Mouse (Mus musculus) limb, embryonic 13.5 days (tissue): ENCODE data around the gene Mmaa. TPM values are rescaled to one million over a fixed set of nuclear protein-coding genes. Genes with fewer than 3 reads are reported as not detected.
A peak's percentile ranks its signal among the peaks of the same experiment; 100 is the strongest.

Experiments used
- ATAC-seq: fragments of 200-750 bp; cut with Nextera tagmentation; 2 replicates; pipeline ENCODE4 v1.8.0; 2017; ENCODE audit warnings: low read depth, moderate number of reproducible peaks, moderate TSS enrichment; ENCODE audit not compliant: low FRiP score
- H3K27ac ChIP-seq: fragments of 300-500 bp; sonication (generic); 2 replicates; pipeline ENCODE4 v1.5.1; 2015; ENCODE audit warnings: inconsistent platforms, mild to moderate bottlenecking, moderate library complexity
- H3K27me3 ChIP-seq: fragments of 300-500 bp; sonication (generic); 2 replicates; pipeline ENCODE4 v1.6.1; 2015; ENCODE audit warnings: mild to moderate bottlenecking, inconsistent platforms
- H3K36me3 ChIP-seq: fragments of 300-500 bp; sonication (generic); 2 replicates; pipeline ENCODE4 v1.6.1; 2015; ENCODE audit warnings: inconsistent platforms, mild to moderate bottlenecking, moderate library complexity
- H3K4me1 ChIP-seq: fragments of 300-500 bp; sonication (generic); 2 replicates; pipeline ENCODE4 v1.6.1; 2015; ENCODE audit warnings: inconsistent platforms
- H3K4me2 ChIP-seq: fragments of 300-500 bp; sonication (generic); replicated peaks from 2 replicates; pipeline ENCODE4 v1.6.1; 2015; ENCODE audit warnings: inconsistent platforms, mild to moderate bottlenecking, moderate library complexity
- H3K4me3 ChIP-seq: fragments of 300-500 bp; sonication (generic); 2 replicates; pipeline ENCODE4 v1.5.1; 2015; ENCODE audit warnings: moderate library complexity, mild to moderate bottlenecking, inconsistent platforms
- H3K9ac ChIP-seq: fragments of 300-500 bp; sonication (generic); 2 replicates; pipeline ENCODE4 v1.6.1; 2015; ENCODE audit warnings: mild to moderate bottlenecking, inconsistent platforms
- H3K9me3 ChIP-seq: fragments of 300-500 bp; sonication (generic); 2 replicates; pipeline ENCODE4 v1.6.1; 2016; ENCODE audit warnings: inconsistent platforms
- WGBS: fragments of 180-500 bp; shearing (Covaris S2); methylation state at CpG from one replicate; pipeline ENCODE4 v1.1.7; 2015; 5-methylcytosine and 5-hydroxymethylcytosine counted together
- polyA plus RNA-seq: library from polyadenylated mRNA; unstranded; fragments of >200 nt; fragmentation: Nextera tagmentation; extraction: Ambion mirVana; gene quantifications from 2 replicates; pipeline ENCODE4 v1.2.1, GENCODE M21; 2015

Mmaa gene
- polyA plus RNA-seq, 1 experiment from 2014 or later, result 21.3 TPM

- H3K9me3 ChIP-seq, result no peaks in the 10 kb centered on the region
- peaks cover 22% of the 10 kb centered on the region for H3K4me1 ChIP-seq
- ATAC-seq, result no peak; the same call in 1 of the 2 replicates
- no peak overlapping the region for H3K4me3 ChIP-seq
- H3K36me3 ChIP-seq, result no peaks in the 10 kb centered on the region
- H3K9ac ChIP-seq, result no peak overlapping the region
- WGBS, result 47% methylated on average over 7 of the region's 7 CpGs
- H3K4me2 ChIP-seq, result no peak overlapping the region
- no peak overlapping the region for H3K27ac ChIP-seq
- H3K27me3 ChIP-seq, result no peaks in the 10 kb centered on the region
These were observed 28.4 kb upstream of the Mmaa start for GRCm38 (mm10) chr8:79323121-79323520.

GRCm38 (mm10) chr8:79310801-79311200, 16.1 kb upstream of the Mmaa start:
- no peak overlapping the region for H3K27ac ChIP-seq
- no peaks in the 10 kb centered on the region for H3K27me3 ChIP-seq
- ATAC-seq, result no peak
- H3K4me3 ChIP-seq, result no peak overlapping the region
- no peak overlapping the region for H3K9ac ChIP-seq
- 80% methylated on average over 2 of the region's 2 CpGs for WGBS
- H3K4me1 ChIP-seq, result no peaks in the 10 kb centered on the region
- H3K36me3 ChIP-seq, result no peaks in the 10 kb centered on the region
- H3K4me2 ChIP-seq, result no peak overlapping the region
- H3K9me3 ChIP-seq, result no peaks in the 10 kb centered on the region

- whole genome bisulfite sequencing, result 65% methylated on average over 5 of the region's 5 CpGs
- no peaks in the 10 kb centered on the region for H3K9me3 ChIP-seq
- H3K36me3 ChIP-seq, result no peaks in the 10 kb centered on the region
These were observed 11.2 kb upstream of the Mmaa start for GRCm38 (mm10) chr8:79305941-79306340.

GRCm38 (mm10) chr8:79301548-79301947, 6.8 kb upstream of the Mmaa start:
- no peak for ATAC-seq
- Histone ChIP-seq H3K4me1 (peaks cover 10% of the 10 kb centered on the region), H3K27me3 (no peaks in the 10 kb centered on the region), H3K4me2 (no peak overlapping the region), H3K9ac (no peak overlapping the region), H3K4me3 (no peak overlapping the region), H3K27ac (no peak overlapping the region), H3K36me3 (no peaks in the 10 kb centered on the region), H3K9me3 (no peaks in the 10 kb centered on the region)
- WGBS, result 70% methylated on average over 3 of the region's 3 CpGs

More at GRCm38 (mm10) chr8:79305941-79306340, 11.2 kb upstream of the Mmaa start:
- H3K4me2 ChIP-seq, result no peak overlapping the region
- H3K4me3 ChIP-seq, result no peak overlapping the region
- H3K4me1 ChIP-seq, result peaks cover 6% of the 10 kb centered on the region
- no peaks in the 10 kb centered on the region for H3K27me3 ChIP-seq
- ATAC-seq, result no peak
- no peak overlapping the region for H3K27ac ChIP-seq
- no peak overlapping the region for H3K9ac ChIP-seq

GRCm38 (mm10) chr8:79299704-79300103, 5.0 kb upstream of the Mmaa start:
- Histone ChIP-seq H3K36me3 (no peaks in the 10 kb centered on the region), H3K27me3 (no peaks in the 10 kb centered on the region), H3K9ac (no peak overlapping the region), H3K4me3 (no peak overlapping the region), H3K9me3 (no peaks in the 10 kb centered on the region), H3K27ac (no peak overlapping the region), H3K4me2 (no peak overlapping the region), H3K4me1 (peaks cover 16% of the 10 kb centered on the region)
- no peak for ATAC-seq
- WGBS, result 82% methylated on average over 5 of the region's 5 CpGs

GRCm38 (mm10) chr8:79297763-79298162, 3.0 kb upstream of the Mmaa start:
- peaks cover 27% of the 10 kb centered on the region for H3K4me1 ChIP-seq
- no peaks in the 10 kb centered on the region for H3K36me3 ChIP-seq
- no peaks in the 10 kb centered on the region for H3K9me3 ChIP-seq
- H3K27me3 ChIP-seq, result no peaks in the 10 kb centered on the region
- no peak overlapping the region for H3K4me3 ChIP-seq
- WGBS, result 51% methylated on average over 3 of the region's 3 CpGs
- H3K27ac ChIP-seq, result no peak overlapping the region
- ATAC-seq, result no peak
- no peak overlapping the region for H3K4me2 ChIP-seq
- H3K9ac ChIP-seq, result no peak overlapping the region

- Histone ChIP-seq H3K9ac (peak overlapping the region; percentile 79), H3K4me1 (peaks cover 26% of the 10 kb centered on the region), H3K9me3 (no peaks in the 10 kb centered on the region), H3K36me3 (no peaks in the 10 kb centered on the region), H3K27me3 (no peaks in the 10 kb centered on the region), H3K27ac (peak overlapping the region; percentile 97), H3K4me3 (peak overlapping the region; percentile 61), H3K4me2 (peak overlapping the region; percentile 75)
- WGBS, result 12% methylated on average over 18 of the region's 18 CpGs
- ATAC-seq, result no peak
These were observed 754 bp upstream of the Mmaa start for GRCm38 (mm10) chr8:79295276-79296105.

- Histone ChIP-seq H3K4me3 (peak overlapping the region; percentile 61), H3K4me1 (peaks cover 30% of the 10 kb centered on the region)
These were observed 896 bp downstream of the Mmaa start for GRCm38 (mm10) chr8:79293841-79294240.

GRCm38 (mm10) chr8:79292712-79293264, 1.9 kb downstream of the Mmaa start:
- H3K4me3 ChIP-seq, result no peak overlapping the region; the same call in 1 of the 2 replicates
- H3K27me3 ChIP-seq, result no peaks in the 10 kb centered on the region
- H3K4me2 ChIP-seq, result peak overlapping the region; percentile 75
- H3K27ac ChIP-seq, result no peak overlapping the region
- WGBS, result 82% methylated on average over 3 of the region's 3 CpGs
- H3K9ac ChIP-seq, result peak overlapping the region; percentile 83; the same call in 1 of the 2 replicates
- no peaks in the 10 kb centered on the region for H3K9me3 ChIP-seq
- no peaks in the 10 kb centered on the region for H3K36me3 ChIP-seq
- peaks cover 30% of the 10 kb centered on the region for H3K4me1 ChIP-seq
- ATAC-seq, result no peak

More at GRCm38 (mm10) chr8:79293841-79294240, 896 bp downstream of the Mmaa start:
- ATAC-seq, result no peak
- Histone ChIP-seq H3K36me3 (no peaks in the 10 kb centered on the region), H3K27me3 (no peaks in the 10 kb centered on the region), H3K9ac (peak overlapping the region; percentile 83), H3K4me2 (peak overlapping the region; percentile 75), H3K9me3 (no peaks in the 10 kb centered on the region), H3K27ac (0 out of 2 replicates have a peak overlapping the region, but pooled peaks have one; percentile 3)
- WGBS, result 35% methylated on average over 3 of the region's 3 CpGs

- H3K9me3 ChIP-seq, result no peaks in the 10 kb centered on the region
- 72% methylated on average over 5 of the region's 5 CpGs for WGBS
- H3K9ac ChIP-seq, result no peak overlapping the region
- ATAC-seq, result no peak
- no peaks in the 10 kb centered on the region for H3K27me3 ChIP-seq
- H3K27ac ChIP-seq, result no peak overlapping the region
- no peaks in the 10 kb centered on the region; the same call in 1 of the 2 replicates for H3K36me3 ChIP-seq
- H3K4me3 ChIP-seq, result no peak overlapping the region
- no peak overlapping the region for H3K4me2 ChIP-seq
- H3K4me1 ChIP-seq, result peaks cover 19% of the 10 kb centered on the region
These were observed 5.1 kb downstream of the Mmaa start for GRCm38 (mm10) chr8:79289592-79289991.

GRCm38 (mm10) chr8:79288681-79289080, 6.1 kb downstream of the Mmaa start:
- Histone ChIP-seq H3K36me3 (no peaks in the 10 kb centered on the region; the same call in 1 of the 2 replicates), H3K9ac (no peak overlapping the region), H3K4me1 (peaks cover 17% of the 10 kb centered on the region), H3K27me3 (no peaks in the 10 kb centered on the region), H3K4me2 (no peak overlapping the region), H3K27ac (no peak overlapping the region), H3K4me3 (no peak overlapping the region), H3K9me3 (no peaks in the 10 kb centered on the region)
- 60% methylated on average over 2 of the region's 2 CpGs for WGBS
- no peak for ATAC-seq

- Histone ChIP-seq H3K27me3 (no peaks in the 10 kb centered on the region), H3K9me3 (no peaks in the 10 kb centered on the region), H3K9ac (no peak overlapping the region), H3K4me3 (no peak overlapping the region), H3K4me1 (peaks cover 13% of the 10 kb centered on the region), H3K36me3 (peaks cover 4% of the 10 kb centered on the region), H3K4me2 (no peak overlapping the region), H3K27ac (no peak overlapping the region)
- no peak for ATAC-seq
- WGBS, result 93% methylated on average over 4 of the region's 4 CpGs
These were observed 6.5 kb downstream of the Mmaa start for GRCm38 (mm10) chr8:79288250-79288649.
